Mouse (Mus musculus) cerebellum, adult 2 months (tissue): ENCODE measurements at regions not wholly inside any gene's neighbourhood (a gene's known extent, or its start where the extent isn't known, plus 50 kb on each side); places are given as distances from the start of the nearest gene placed in this dataset.

Experiments used
- CTCF ChIP-seq: fragments of 200-500 bp; IDR thresholded peaks from 2 replicates; pipeline ENCODE4 v1.5.1; 2011; ENCODE audit warnings: low read depth, mild to moderate bottlenecking, control low read depth, low read length, moderate library complexity, borderline replicate concordance; ENCODE audit not compliant: insufficient read depth
- POLR2A ChIP-seq: fragments of 200-500 bp; IDR thresholded peaks from 2 replicates; pipeline ENCODE4 v1.6.1; 2011; ENCODE audit warnings: low read length, control low read depth, borderline replicate concordance; ENCODE audit not compliant: insufficient read depth

GRCm38 (mm10) chr5:149920326-149920725 lies 98.1 kb upstream of the Rxfp2 start:
- TF ChIP-seq CTCF = no peak
- no peak for TF ChIP-seq POLR2A
